Mouse (Mus musculus) cerebellum, postnatal 4 days (tissue): Measurements from ENCODE around the gene Pofut2.

ENCODE experiments used
- DNase-seq, 2 experiments: peaks; one replicate each; pipeline ENCODE4 v3.0.0; 2022; ENCODE audit warnings: low spot score in 2 of 2, mixed read lengths in 1 of 2

The Pofut2 gene

GRCm38 (mm10) chr10:77314711-77315266, 55.8 kb downstream of the Pofut2 start:
- no peak for DNase-seq

- DNase-seq, result no peak
Measured at GRCm38 (mm10) chr10:77315682-77316081, 56.7 kb downstream of the Pofut2 start.
